Mouse (Mus musculus) embryonic facial prominence, embryonic 11.5 days (tissue): Measurements from ENCODE around the gene Efcab10. TPM values are rescaled to one million over a fixed set of nuclear protein-coding genes. Genes with fewer than 3 reads are reported as not detected.

Experiments used
- ATAC-seq: fragments of 200-750 bp; cut with Nextera tagmentation; replicated peaks from 2 replicates; pipeline ENCODE4 v1.8.0; 2017; ENCODE audit warnings: low read depth; ENCODE audit not compliant: insufficient number of reproducible peaks, low FRiP score, low TSS enrichment
- DNase-seq: peaks from one replicate; pipeline ENCODE4 v3.0.0-alpha.2; 2015; ENCODE audit warnings: low spot score
- H3K27ac ChIP-seq: fragments of 300-500 bp; sonication (generic); replicated peaks from 2 replicates; pipeline ENCODE4 v1.5.1; 2014; ENCODE audit warnings: mild to moderate bottlenecking, low read depth, low read length, control low read depth
- H3K27me3 ChIP-seq: fragments of 300-500 bp; sonication (generic); 2 replicates; pipeline ENCODE4 v1.6.1; 2014; ENCODE audit warnings: mild to moderate bottlenecking, low read length, moderate library complexity, mixed read lengths; ENCODE audit not compliant: control insufficient read depth, insufficient read depth
- H3K36me3 ChIP-seq: fragments of 300-500 bp; sonication (generic); replicated peaks from 2 replicates; pipeline ENCODE4 v1.6.1; 2014; ENCODE audit warnings: low read depth, mild to moderate bottlenecking, low read length, moderate library complexity, mixed read lengths; ENCODE audit not compliant: control insufficient read depth, insufficient read depth
- H3K4me1 ChIP-seq: fragments of 300-500 bp; sonication (generic); 2 replicates; pipeline ENCODE4 v1.6.1; 2014; ENCODE audit warnings: low read length, mixed read lengths; ENCODE audit not compliant: control insufficient read depth, insufficient read depth
- H3K4me2 ChIP-seq: fragments of 300-500 bp; sonication (generic); 2 replicates; pipeline ENCODE4 v1.6.1; 2014; ENCODE audit warnings: low read depth, mild to moderate bottlenecking, control low read depth, low read length, moderate library complexity
- H3K4me3 ChIP-seq: fragments of 300-500 bp; sonication (generic); 2 replicates; pipeline ENCODE4 v1.5.1; 2014; ENCODE audit warnings: low read depth, low read length, control low read depth
- H3K9ac ChIP-seq: fragments of 300-500 bp; sonication (generic); replicated peaks from 2 replicates; pipeline ENCODE4 v1.6.1; 2014; ENCODE audit warnings: mild to moderate bottlenecking, control low read depth, low read length
- H3K9me3 ChIP-seq: fragments of 300-500 bp; sonication (generic); replicated peaks from 2 replicates; pipeline ENCODE4 v1.6.1; 2016; ENCODE audit warnings: mild to moderate bottlenecking, low read length, inconsistent platforms, mixed read lengths; ENCODE audit not compliant: control insufficient read depth
- WGBS: fragments of 180-500 bp; shearing (Covaris S2); extraction: QIAGEN DNeasy Blood & Tissue Kit; methylation state at CpG from one replicate; pipeline ENCODE4 v1.1.7; 2014; 5-methylcytosine and 5-hydroxymethylcytosine counted together
- polyA plus RNA-seq: library from polyadenylated mRNA; unstranded; fragments of >200 nt; fragmentation: Nextera tagmentation; extraction: Ambion mirVana; gene quantifications from 2 replicates; pipeline ENCODE4 v1.2.1, GENCODE M21; 2014

The Efcab10 gene
- polyA plus RNA-seq, 1 experiment from 2014 or later, result 0.66 TPM

GRCm38 (mm10) chr12:33434758-33435157, 40.1 kb downstream of the Efcab10 start:
- no peaks in the 10 kb centered on the region for H3K4me1 ChIP-seq
- no peaks in the 10 kb centered on the region for H3K27me3 ChIP-seq
- H3K36me3 ChIP-seq, result no peaks in the 10 kb centered on the region
- H3K9me3 ChIP-seq, result no peaks in the 10 kb centered on the region
- H3K4me2 ChIP-seq, result no peak overlapping the region
- no peak for DNase-seq
- H3K4me3 ChIP-seq, result no peak overlapping the region
- H3K27ac ChIP-seq, result no peak overlapping the region
- no peak for ATAC-seq
- 98% methylated on average over 4 of the region's 4 CpGs for WGBS
- no peak overlapping the region for H3K9ac ChIP-seq

Other genes starting within 250 kb of the Efcab10 start
- 17.7 and 18.9 TPM in 2 replicates for gene Atxn7l1, start 247.2 kb upstream of the Efcab10 start, polyA plus RNA-seq
- 56.9 and 61.9 TPM in 2 replicates for gene Twistnb, start 34.8 kb downstream of the Efcab10 start, polyA plus RNA-seq